Mouse (Mus musculus): ENCODE measurements around the gene Fam126b. TPM values are rescaled to one million over a fixed set of nuclear protein-coding genes. Genes with fewer than 3 reads are reported as not detected.

The Fam126b gene
- polyA plus RNA-seq, 1 experiment from 2014 or later, result 6.4 TPM

Other genes starting within 250 kb of the Fam126b start
- 214 and 221 TPM in 2 replicates for gene Bzw1, start 193.4 kb downstream of the Fam126b start, polyA plus RNA-seq (2014; fragmentation: Nextera tagmentation; extraction: Ambion mirVana)
- 130 and 155 TPM in 2 replicates for gene Clk1, start 162.3 kb downstream of the Fam126b start, polyA plus RNA-seq (2014; fragmentation: Nextera tagmentation; extraction: Ambion mirVana)
- 24.5 and 28.5 TPM in 2 replicates for gene Nif3l1, start 141.2 kb downstream of the Fam126b start, polyA plus RNA-seq (2014; fragmentation: Nextera tagmentation; extraction: Ambion mirVana)
- 38.5 and 42.2 TPM in 2 replicates for gene Ppil3, start 140.8 kb downstream of the Fam126b start, polyA plus RNA-seq (2014; fragmentation: Nextera tagmentation; extraction: Ambion mirVana)
- gene Orc2, start 81.2 kb downstream of the Fam126b start, polyA plus RNA-seq (2014; fragmentation: Nextera tagmentation; extraction: Ambion mirVana), result 18.8 and 20.9 TPM in 2 replicates
- gene Ndufb3, start 61 bp upstream of the Fam126b start, polyA plus RNA-seq (2014; fragmentation: Nextera tagmentation; extraction: Ambion mirVana), result 257 and 274 TPM in 2 replicates
- gene Als2cr12, start 109.7 kb upstream of the Fam126b start, polyA plus RNA-seq (2014; fragmentation: Nextera tagmentation; extraction: Ambion mirVana), result not detected in 2 replicates
- gene Cflar, start 125.2 kb upstream of the Fam126b start, polyA plus RNA-seq (2014; fragmentation: Nextera tagmentation; extraction: Ambion mirVana), result 38.7 and 42.2 TPM in 2 replicates
- 17.3 and 19.7 TPM in 2 replicates for gene Casp8, start 209.1 kb upstream of the Fam126b start, polyA plus RNA-seq (2014; fragmentation: Nextera tagmentation; extraction: Ambion mirVana)

Measured in heart, embryonic 14.5 days (tissue).